Mouse (Mus musculus): ENCODE measurements around the gene Eml3.

DNA sequence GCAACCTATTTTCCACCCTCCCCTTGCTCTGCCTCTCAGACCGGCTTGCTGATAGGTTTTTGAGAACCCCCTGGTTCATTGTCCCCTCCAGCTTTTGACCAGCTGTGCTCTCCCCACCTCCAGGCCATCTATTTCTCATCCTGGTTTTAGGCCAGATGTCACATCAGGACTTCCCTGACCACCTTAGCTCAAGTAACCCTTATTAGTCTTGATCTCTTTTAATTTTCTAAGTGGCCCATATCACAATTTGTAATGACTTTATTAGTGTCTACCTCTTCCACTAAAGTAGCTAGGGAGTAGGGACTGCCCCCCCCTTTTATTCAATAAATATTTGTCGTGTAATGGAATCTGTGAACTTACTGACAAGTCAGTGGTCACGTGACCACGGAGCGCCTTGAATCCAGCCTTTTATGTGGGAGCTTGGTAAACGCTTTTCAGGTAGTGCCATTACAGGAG, 8.5 kb upstream of the Eml3 start:
- TF ChIP-seq POLR2A (IDR thresholded peaks at IDR 0.05; ENCODE audit: low read depth, low read length), result no peak
- no peak for TF ChIP-seq CTCF (IDR thresholded peaks at IDR 0.05; ENCODE audit: extremely low read depth, insufficient read depth, insufficient read length, insufficient replicate concordance)

Measured in spleen, adult 2 months (tissue).